Mouse (Mus musculus): ENCODE results near the gene Vti1a.

DNA sequence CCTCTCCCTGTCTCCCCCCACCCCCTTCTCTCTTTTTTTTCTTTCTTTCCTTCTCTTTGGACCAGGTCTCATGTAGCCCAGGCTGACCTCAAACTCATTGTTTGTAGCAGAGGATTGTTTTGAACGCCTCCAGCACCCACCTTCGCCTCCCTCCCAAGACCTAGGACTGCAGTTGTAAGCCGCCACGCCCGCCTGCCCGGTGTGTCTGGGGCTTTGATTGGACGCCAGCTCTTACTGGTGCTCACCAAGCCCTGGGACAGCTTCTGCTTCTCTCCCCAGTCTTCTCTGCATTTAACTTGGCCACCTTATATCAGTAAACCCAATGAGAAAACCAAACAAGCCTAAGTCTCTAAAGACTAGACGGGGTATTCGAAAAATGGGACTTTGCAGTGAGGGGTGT is 238.6 kb downstream of the Vti1a start:
- TF ChIP-seq CTCF (IDR thresholded peaks at IDR 0.05; ENCODE audit: low read depth) = no peak
- TF ChIP-seq EP300 (IDR thresholded peaks at IDR 0.05; ENCODE audit: low read depth) = no peak
